Mouse (Mus musculus) thymus, adult 18-20 months (tissue): ENCODE results near the gene Olfr824.
"Not testable (repeated sequence)": the region's sequence is repeated elsewhere in the genome, so short reads cannot be mapped to it uniquely, and the experiment has no call there.

Experiments
- DNase-seq, 2 experiments: peaks; one replicate each; pipeline ENCODE4 v3.0.0; 2022; ENCODE audit warnings: mixed read lengths in 2 of 2

Olfr824 gene

GRCm38 (mm10) chr10:130129900-130130299 lies at the start of gene Olfr824:
Gene Olfr824 (minus strand): TSS chr10:130130000.
- not testable (repeated sequence) for DNase-seq

GRCm38 (mm10) chr10:130166666-130167065 lies 36.9 kb upstream of the Olfr824 start, which contains the start of gene Olfr825:
Gene Olfr825 (minus strand): TSS chr10:130166766.
- DNase-seq: no peak

GRCm38 (mm10) chr10:130165196-130165595 lies 35.4 kb upstream of the Olfr824 start:
- no peak for DNase-seq

- no peak for DNase-seq
Measured at GRCm38 (mm10) chr10:130144121-130144520, 14.3 kb upstream of the Olfr824 start.

- not testable (repeated sequence) for DNase-seq
Measured at GRCm38 (mm10) chr10:130142481-130142880, 12.7 kb upstream of the Olfr824 start.

GRCm38 (mm10) chr10:130134811-130135210 lies 5.0 kb upstream of the Olfr824 start:
- DNase-seq: no peak

GRCm38 (mm10) chr10:130116045-130116444 lies 13.8 kb downstream of the Olfr824 start:
- DNase-seq: not testable (repeated sequence)

GRCm38 (mm10) chr10:130115283-130115682 lies 14.5 kb downstream of the Olfr824 start, which contains the start of gene Olfr823:
Gene Olfr823 (minus strand): TSS chr10:130115383.
- DNase-seq: not testable (repeated sequence)

- no peak for DNase-seq
Measured at GRCm38 (mm10) chr10:130096104-130096503, 33.7 kb downstream of the Olfr824 start.

- no peak for DNase-seq
Measured at GRCm38 (mm10) chr10:130092838-130093440, 36.9 kb downstream of the Olfr824 start.
